14 mouse cellular contexts compared by ENCODE assay signal in the genomic region with DNA sequence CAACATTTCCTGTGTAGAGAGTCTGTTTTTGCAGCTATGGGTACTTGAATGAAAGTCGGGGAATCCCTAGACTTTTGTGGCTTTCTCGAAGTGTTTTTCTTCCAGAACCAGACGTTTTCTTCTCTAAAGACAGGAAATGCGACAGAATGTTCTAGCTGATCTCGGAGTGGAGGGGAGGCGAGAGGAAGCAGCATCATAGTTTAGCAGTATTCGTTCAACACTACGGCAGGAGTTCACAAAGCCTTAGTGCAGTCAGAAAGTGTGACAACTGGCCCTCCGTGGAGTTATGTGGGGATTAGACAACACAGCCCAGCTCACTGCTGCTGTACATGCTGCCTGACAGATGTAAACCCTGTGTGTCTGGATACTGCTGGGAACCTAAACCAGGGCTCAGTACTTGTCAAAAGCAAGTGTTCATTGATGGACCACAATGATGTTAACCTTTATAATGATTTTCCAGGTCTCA. TPM values are rescaled to one million over a fixed set of nuclear protein-coding genes. Genes with fewer than 3 reads are reported as not detected.
DNase-seq lines count a peak whose midpoint lies in the region; ATAC-seq lines count a peak whose summit lies in the region.
"Had no signal": no experiment of that assay in that cellular context is flagged by ENCODE, and none has a peak within 500 bp of the region (broad histone marks: within the 10 kb centered on the region; RNA-seq: fewer than 3 reads in every experiment).

No protein-coding gene starts in this region.

- no peak overlapping the region for H3K4me3 ChIP-seq in heart, embryonic 13.5 days
- H3K4me3 ChIP-seq: layer of hippocampus, adult 2 months; myocyte had no signal

- peak overlapping the region; percentile 37 for H3K27ac ChIP-seq in heart, embryonic 13.5 days (replicated peaks)
- H3K27ac ChIP-seq: layer of hippocampus, adult 2 months; liver, embryonic 14.5 days had no signal

- no peaks in the 10 kb centered on the region for H3K36me3 ChIP-seq in heart, embryonic 13.5 days

- H3K9me3 ChIP-seq in heart, embryonic 13.5 days: no peaks in the 10 kb centered on the region

- H3K4me1 ChIP-seq in heart, embryonic 13.5 days: peaks cover 25% of the 10 kb centered on the region

- DNase-seq in heart, postnatal 4 days: no peak
- peak; percentile 25 to 37 for DNase-seq in spleen, postnatal 36 days (ENCODE audit: low spot score in 2 of 2)
- DNase-seq in spleen, adult 18-20 months: no peak
- DNase-seq in urinary bladder, postnatal 10 days (ENCODE audit: low spot score): no peak
- DNase-seq in adrenal gland, adult (ENCODE audit: inconsistent age in 2 of 2, low spot score in 1 of 2): no peak
- DNase-seq in adrenal gland, adult 8-10 months: no peak
- DNase-seq: right cerebral cortex, postnatal 25 days had no signal

- WGBS in heart, embryonic 13.5 days: 24% methylated on average over 9 of the region's 9 CpGs

- H3K27me3 ChIP-seq in heart, embryonic 13.5 days (replicated peaks): no peaks in the 10 kb centered on the region

- H3K9ac ChIP-seq in heart, embryonic 13.5 days: no peak overlapping the region
- H3K9ac ChIP-seq: liver, embryonic 14.5 days had no signal

- peak overlapping the region; percentile 11 for H3K4me2 ChIP-seq in heart, embryonic 13.5 days

- no peak for ATAC-seq in heart, embryonic 13.5 days (ENCODE audit: extremely low read depth, insufficient number of reproducible peaks, low FRiP score, low TSS enrichment)
- ATAC-seq in megakaryocyte, adult 5-6 weeks (ENCODE audit: poor library complexity, severe bottlenecking): peak; percentile 30; the same call in 1 of the 2 replicates
- ATAC-seq: forebrain, embryonic 14.5 days had no signal

RNA-seq across cellular contexts. Expression of a gene that starts 18.5 kb away (rescaled TPM):
- not detected in 2 replicates for polyA plus RNA-seq in heart, embryonic 13.5 days (2015; fragmentation: Nextera tagmentation; extraction: Ambion mirVana)
- total RNA-seq in heart, postnatal 4 days (2021): not detected
- total RNA-seq in megakaryocyte, adult 5-6 weeks (2015): not detected in 2 replicates
- total RNA-seq in megakaryocyte, adult 5-6 weeks (2017): not detected in 2 replicates
- not detected for total RNA-seq in adrenal gland, adult 8-10 months (2022)
- total RNA-seq: layer of hippocampus, adult 2 months had no signal
- polyA plus RNA-seq: forebrain, embryonic 14.5 days; heart, postnatal 0 days; liver, embryonic 14.5 days; myocyte had no signal

Comparison
In these comparisons a context has a peak if more than half of its experiments do, and no peak if none do; other contexts are left out.
1. DNase-seq: peak in spleen, postnatal 36 days (2 of 2); none in heart, postnatal 4 days (single experiment), spleen, adult 18-20 months (0 of 2), urinary bladder, postnatal 10 days (single experiment), adrenal gland, adult (0 of 2) and adrenal gland, adult 8-10 months (single experiment).